Mouse (Mus musculus): ENCODE data around the gene Zfp574.

DNA sequence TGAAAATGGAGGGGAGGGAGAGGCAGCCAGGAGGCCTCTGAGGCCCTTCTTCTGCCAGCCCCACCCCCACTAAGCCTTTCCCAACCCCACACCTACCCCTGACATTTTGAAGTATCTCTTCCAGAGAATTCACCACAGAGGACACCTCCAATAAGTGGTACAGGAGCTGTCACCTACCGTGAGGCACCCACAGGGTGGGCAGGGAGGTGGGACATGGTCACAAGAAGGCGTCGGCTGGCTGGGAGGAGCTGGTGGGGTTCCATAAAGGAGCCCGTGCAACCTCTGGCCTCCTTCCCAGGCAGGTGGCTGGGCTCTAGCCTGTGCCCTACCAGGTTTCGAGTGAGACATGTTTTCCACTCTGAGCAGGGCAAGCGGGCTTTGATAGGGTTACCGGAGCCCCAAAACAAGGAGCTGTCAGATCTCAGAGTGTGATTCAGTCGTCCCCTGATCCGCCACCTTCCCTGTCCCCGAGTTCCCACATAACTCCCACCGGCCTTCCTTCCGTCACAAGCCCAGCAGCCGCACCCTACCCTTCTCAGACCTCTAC, 48.9 kb downstream of the Zfp574 start:
- TF ChIP-seq TAL1 (IDR thresholded peaks at IDR 0.05; ENCODE audit: low read length) (no peak), GATA1 (IDR thresholded peaks at IDR 0.05; ENCODE audit: low read length) (no peak)
